ENCODE assay signal across 19 mouse cellular contexts in the genomic region with DNA sequence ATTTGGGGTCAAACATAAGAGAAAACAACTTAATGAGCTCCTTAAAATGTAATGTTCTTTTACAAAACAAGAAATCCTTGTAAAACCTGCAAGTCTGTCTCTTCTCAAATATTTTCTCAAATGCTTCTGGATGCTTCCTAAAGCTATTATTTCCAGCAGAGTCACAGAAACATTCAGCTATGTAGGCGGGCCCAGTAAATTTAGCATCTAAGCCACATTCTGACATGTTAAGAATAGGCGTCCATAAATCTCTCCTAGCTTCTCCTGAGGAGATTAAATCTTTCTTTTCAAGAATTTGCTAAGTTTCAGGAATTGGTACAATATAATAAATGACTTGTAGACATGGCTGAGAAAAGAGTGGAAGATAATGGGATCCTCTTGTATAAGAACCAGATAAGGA.
DNase-seq lines count a peak whose midpoint lies in the region; TF ChIP-seq lines count a peak whose summit lies in the region.
"Had no signal": no experiment of that assay in that cellular context is flagged by ENCODE, and none has a peak within 500 bp of the region (broad histone marks: within the 10 kb centered on the region; RNA-seq: fewer than 3 reads in every experiment).

No protein-coding gene starts in this region.

- no peak overlapping the region for H3K4me3 ChIP-seq in left cerebral cortex, adult 2 months
- H3K4me3 ChIP-seq: embryonic facial prominence, embryonic 13.5 days; forebrain, embryonic 13.5 days; heart, adult 2 months; heart, embryonic 15.5 days; hindbrain, embryonic 13.5 days had no signal

- intact Hi-C loops in left cerebral cortex, adult 2 months (cut with DNase I) = loop anchor here (1.0 to 5.0 kb wide), 6 partner anchors 109 to 1229 kb away; no protein-coding TSS in a partner anchor
- intact Hi-C loops in left cerebral cortex, postnatal 10 days (cut with DNase I) = loop anchor here (10.0 kb wide), 3 partner anchors 391 to 881 kb away; a partner anchor contains a TSS

- H3K27ac ChIP-seq in left cerebral cortex, adult 2 months = peak overlapping the region; percentile 78
- H3K27ac ChIP-seq: embryonic facial prominence, embryonic 13.5 days; forebrain, embryonic 13.5 days; heart, adult 2 months; heart, embryonic 15.5 days; hindbrain, embryonic 13.5 days had no signal

- DNase-seq in embryo, embryonic 11 days = peak; percentile 12
- no peak for DNase-seq in embryo, embryonic 9.5 days (ENCODE audit: extremely low spot score)
- DNase-seq in left cerebral cortex, adult 2 months (ENCODE audit: extremely low spot score in 1 of 2, low spot score in 2 of 2) = no peak
- no peak for DNase-seq in left cerebral cortex, postnatal 10 days (ENCODE audit: extremely low spot score in 1 of 2, low spot score in 2 of 2)
- peak; percentile 71 for DNase-seq in brain, adult 2 months (ENCODE audit: low read depth, low spot score)
- peak; percentile 72 for DNase-seq in telencephalon, adult 2 months (ENCODE audit: low read depth, low spot score)
- no peak for DNase-seq in gastrocnemius, adult 8-10 months (ENCODE audit: low spot score in 2 of 2)
- DNase-seq: adrenal gland, postnatal 10 days; cerebellum, adult 18-20 months; cerebellum, adult 9-11 months; cerebellum, postnatal 36 days; forebrain, postnatal 0 days; gastrocnemius, postnatal 10 days; heart, adult 2 months; heart, postnatal 14 days had no signal

- TF ChIP-seq CTCF in left cerebral cortex, adult 2 months (IDR thresholded peaks at IDR 0.05) = no peak

Comparison
In these comparisons a context has a peak if more than half of its experiments do, and no peak if none do; other contexts are left out.
1. DNase-seq: peak in embryo, embryonic 11 days (single experiment), brain, adult 2 months (single experiment) and telencephalon, adult 2 months (single experiment); none in embryo, embryonic 9.5 days (single experiment), left cerebral cortex, adult 2 months (0 of 2), left cerebral cortex, postnatal 10 days (0 of 2) and gastrocnemius, adult 8-10 months (0 of 2).